Comparison of ENCODE assay signal across 7 mouse cellular contexts in the genomic region with DNA sequence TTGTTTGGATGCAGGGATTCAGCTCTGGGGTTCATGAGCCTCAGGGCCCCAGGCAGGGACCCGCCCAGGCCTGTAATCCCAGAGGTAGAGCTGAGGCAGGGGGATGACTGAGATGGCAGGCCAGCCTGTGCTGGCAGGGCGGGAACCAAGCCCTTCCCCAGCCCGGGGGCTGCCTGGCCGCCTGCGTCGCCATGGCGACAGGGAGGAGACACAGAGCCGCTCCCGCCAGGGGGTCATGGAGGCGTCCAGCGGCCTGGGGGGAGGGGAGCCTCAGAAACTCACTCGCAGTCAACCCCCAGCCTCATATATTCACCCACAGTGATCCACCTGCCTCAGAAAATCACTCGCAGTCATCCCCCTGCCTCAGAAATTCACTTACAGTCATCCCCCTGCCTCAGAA. TPM values are rescaled to one million over a fixed set of nuclear protein-coding genes. Genes with fewer than 3 reads are reported as not detected.
DNase-seq lines count a peak whose midpoint lies in the region; ATAC-seq lines count a peak whose summit lies in the region.
"Not testable (repeated sequence)": the region's sequence is repeated elsewhere in the genome, so short reads cannot be mapped to it uniquely, and the experiment has no call there.

No protein-coding gene starts in this region.

- H3K36me3 ChIP-seq in kidney, embryonic 14.5 days (ENCODE audit: control insufficient read depth, insufficient read depth, low read length); liver, embryonic 11.5 days (ENCODE audit: control insufficient read depth, insufficient read depth, low read length): not testable (repeated sequence)

- intact Hi-C loops in gastrocnemius, postnatal 14 days (cut with DNase I; ENCODE audit: low total_unique reads): not testable (repeated sequence)

- ATAC-seq in kidney, embryonic 14.5 days (ENCODE audit: low FRiP score, low TSS enrichment); liver, embryonic 11.5 days (replicated peaks; ENCODE audit: low FRiP score): not testable (repeated sequence)

- H3K27me3 ChIP-seq in kidney, embryonic 14.5 days (ENCODE audit: control insufficient read depth, insufficient read depth, low read length): not testable (repeated sequence)
- peaks cover 18% of the 10 kb centered on the region for H3K27me3 ChIP-seq in liver, embryonic 11.5 days (replicated peaks; ENCODE audit: control insufficient read depth, insufficient read depth, low read length)

- H3K4me3 ChIP-seq in kidney, embryonic 14.5 days (ENCODE audit: low read length); liver, embryonic 11.5 days (ENCODE audit: low read depth, low read length): not testable (repeated sequence)

- 25% methylated on average over 13 of the region's 13 CpGs for WGBS in kidney, embryonic 14.5 days
- 29% methylated on average over 13 of the region's 13 CpGs for WGBS in liver, embryonic 11.5 days

- H3K9ac ChIP-seq in kidney, embryonic 14.5 days (ENCODE audit: low read depth, low read length): 0 out of 2 replicates have a peak overlapping the region, but pooled peaks have one; percentile 25
- H3K9ac ChIP-seq in liver, embryonic 11.5 days (ENCODE audit: low read depth, low read length): not testable (repeated sequence)

- H3K4me1 ChIP-seq in kidney, embryonic 14.5 days (ENCODE audit: control insufficient read depth, insufficient read depth, low read length); liver, embryonic 11.5 days (replicated peaks; ENCODE audit: control insufficient read depth, insufficient read depth, low read length): not testable (repeated sequence)

- H3K27ac ChIP-seq in kidney, embryonic 14.5 days (ENCODE audit: low read depth, low read length); liver, embryonic 11.5 days (ENCODE audit: low read depth, low read length): not testable (repeated sequence)

- peaks cover 36% of the 10 kb centered on the region for H3K9me3 ChIP-seq in kidney, embryonic 14.5 days (ENCODE audit: control insufficient read depth, low read length)
- H3K9me3 ChIP-seq in liver, embryonic 11.5 days (ENCODE audit: control insufficient read depth, low read length): peaks cover 36% of the 10 kb centered on the region

- peak; percentile 100 for DNase-seq in ZHBTc4 (ENCODE audit: low read depth, low spot score)
- DNase-seq in cerebellum, postnatal 10 days: peak; percentile 69 to 73
- DNase-seq in gastrocnemius, postnatal 14 days: peak; percentile 21
- DNase-seq in liver, embryonic 11.5 days (ENCODE audit: low spot score): peak; percentile 19
- peak; percentile 45 for DNase-seq in ovary, postnatal 36 days (ENCODE audit: low spot score)
- peak; percentile 65 for DNase-seq in thymus, postnatal 14 days

- not testable (repeated sequence) for H3K4me2 ChIP-seq in kidney, embryonic 14.5 days (replicated peaks; ENCODE audit: low read depth, low read length); liver, embryonic 11.5 days

RNA-seq across cellular contexts. Expression of a gene that starts 4.3 kb away (rescaled TPM):
- total RNA-seq in gastrocnemius, postnatal 14 days (2021): 10 to 100 TPM; 32.5 to 36.1 TPM
- 279 and 362 TPM in 2 replicates for polyA plus RNA-seq in kidney, embryonic 14.5 days (2014; fragmentation: Nextera tagmentation; extraction: Ambion mirVana)
- 217 and 306 TPM in 2 replicates for polyA plus RNA-seq in liver, embryonic 11.5 days (2014; fragmentation: Nextera tagmentation; extraction: Ambion mirVana)

Comparison
In these comparisons a context has a peak if more than half of its experiments do, and no peak if none do; other contexts are left out.
1. DNase-seq: peak in every context shown above with its lines; median percentile 100 in ZHBTc4; 71 in cerebellum, postnatal 10 days; 65 in thymus, postnatal 14 days; 45 in ovary, postnatal 36 days; 21 in gastrocnemius, postnatal 14 days; 19 in liver, embryonic 11.5 days.